Mouse (Mus musculus) thymus, adult 2 months (tissue): ENCODE data around the gene Gm49361.

ENCODE experiments used
- CTCF ChIP-seq: fragments of 200-500 bp; IDR thresholded peaks from 2 replicates; pipeline ENCODE4 v1.5.1; 2012; ENCODE audit warnings: mild to moderate bottlenecking, control low read depth, low read length, moderate library complexity, borderline replicate concordance; ENCODE audit not compliant: control insufficient read depth, poor library complexity, insufficient read depth; ENCODE audit errors: extremely low read depth
- POLR2A ChIP-seq: fragments of 200-500 bp; IDR thresholded peaks from 2 replicates; pipeline ENCODE4 v1.6.1; 2012; ENCODE audit warnings: mild to moderate bottlenecking, low read length, control low read depth, moderate library complexity; ENCODE audit not compliant: control insufficient read depth, poor library complexity, insufficient read depth; ENCODE audit errors: extremely low read depth

GRCm38 (mm10) chr14:57730527-57730926 is 15.4 kb downstream of the Gm49361 start:
- TF ChIP-seq CTCF (no peak), POLR2A (no peak)
